7 mouse cellular contexts compared by ENCODE assay signal in genomic region chr11:62846961-62847654, GRCm38 (mm10). TPM values are rescaled to one million over a fixed set of nuclear protein-coding genes. Genes with fewer than 3 reads are reported as not detected.
A peak's percentile ranks its signal among the peaks of the same experiment; 100 is the strongest.
DNase-seq lines count a peak whose midpoint lies in the region; ATAC-seq and TF ChIP-seq lines count a peak whose summit lies in the region.

TSS of gene Fbxw10 (plus strand) at chr11:62847069.

- H3K27me3 ChIP-seq in E14TG2a.4 (ENCODE audit: insufficient read depth, low read length) = no peaks in the 10 kb centered on the region
- H3K27me3 ChIP-seq in embryonic facial prominence, embryonic 15.5 days = no peaks in the 10 kb centered on the region
- H3K27me3 ChIP-seq in hindbrain, embryonic 15.5 days = no peaks in the 10 kb centered on the region
- H3K27me3 ChIP-seq in limb, embryonic 12.5 days = no peaks in the 10 kb centered on the region

- 12% methylated on average over 12 of the region's 12 CpGs for WGBS in embryonic facial prominence, embryonic 15.5 days
- WGBS in hindbrain, embryonic 15.5 days = 35% methylated on average over 12 of the region's 12 CpGs
- 8% methylated on average over 12 of the region's 12 CpGs for WGBS in limb, embryonic 12.5 days

- H3K4me1 ChIP-seq in E14TG2a.4 (replicated peaks; ENCODE audit: low read depth, low read length) = peaks cover 49% of the 10 kb centered on the region
- peaks cover 12% of the 10 kb centered on the region for H3K4me1 ChIP-seq in embryonic facial prominence, embryonic 15.5 days
- H3K4me1 ChIP-seq in hindbrain, embryonic 15.5 days (replicated peaks) = 0 out of 2 replicates have a peak, but pooled peaks cover 4% of the 10 kb centered on the region
- H3K4me1 ChIP-seq in limb, embryonic 12.5 days (replicated peaks) = peaks cover 16% of the 10 kb centered on the region

- H3K36me3 ChIP-seq in E14TG2a.4 (ENCODE audit: insufficient read depth, low read length) = no peaks in the 10 kb centered on the region
- no peaks in the 10 kb centered on the region; the same call in 1 of the 2 replicates for H3K36me3 ChIP-seq in embryonic facial prominence, embryonic 15.5 days
- no peaks in the 10 kb centered on the region for H3K36me3 ChIP-seq in hindbrain, embryonic 15.5 days
- H3K36me3 ChIP-seq in limb, embryonic 12.5 days = no peaks in the 10 kb centered on the region

- peak within 1 kb of the TSS; percentile 73 for H3K27ac ChIP-seq in embryonic facial prominence, embryonic 15.5 days (replicated peaks)
- no peak within 1 kb of the TSS for H3K27ac ChIP-seq in hindbrain, embryonic 15.5 days (replicated peaks)
- H3K27ac ChIP-seq in limb, embryonic 12.5 days = peak within 1 kb of the TSS; percentile 91

- TF ChIP-seq CTCF in E14TG2a.4 (conservative IDR thresholded peaks at IDR 0.05; ENCODE audit: low read length) = no peak

- peak; percentile 66 for DNase-seq in 416B (ENCODE audit: low read depth)

- no peaks in the 10 kb centered on the region for H3K9me3 ChIP-seq in E14TG2a.4 (ENCODE audit: low read length)
- no peaks in the 10 kb centered on the region for H3K9me3 ChIP-seq in embryonic facial prominence, embryonic 15.5 days (replicated peaks)
- no peaks in the 10 kb centered on the region for H3K9me3 ChIP-seq in hindbrain, embryonic 15.5 days
- no peaks in the 10 kb centered on the region for H3K9me3 ChIP-seq in limb, embryonic 12.5 days

- no peak; the same call in 1 of the 2 replicates for ATAC-seq in embryonic facial prominence, embryonic 15.5 days (ENCODE audit: insufficient number of reproducible peaks, low FRiP score, low TSS enrichment, low read depth)
- no peak for ATAC-seq in hindbrain, embryonic 15.5 days (ENCODE audit: low FRiP score, low read depth)
- ATAC-seq in limb, embryonic 12.5 days (ENCODE audit: insufficient number of reproducible peaks, insufficient read depth, low FRiP score, low TSS enrichment, low read depth) = peak; percentile 42; the same call in 1 of the 2 replicates
- ATAC-seq in monocyte, adult 5-6 weeks (replicated peaks; ENCODE audit: insufficient number of reproducible peaks, low FRiP score, low TSS enrichment, poor library complexity, severe bottlenecking) = peak; percentile 84
- no peak for ATAC-seq in erythroblast, adult 5-6 weeks (replicated peaks; ENCODE audit: low FRiP score, poor library complexity, severe bottlenecking)

- H3K4me2 ChIP-seq in embryonic facial prominence, embryonic 15.5 days (replicated peaks) = peak within 1 kb of the TSS; percentile 42
- peak within 1 kb of the TSS; percentile 25 for H3K4me2 ChIP-seq in hindbrain, embryonic 15.5 days
- peak within 1 kb of the TSS; percentile 56 for H3K4me2 ChIP-seq in limb, embryonic 12.5 days

- no peak within 1 kb of the TSS; the same call in 1 of the 2 replicates for H3K9ac ChIP-seq in embryonic facial prominence, embryonic 15.5 days
- no peak within 1 kb of the TSS for H3K9ac ChIP-seq in hindbrain, embryonic 15.5 days
- 0 out of 2 replicates have a peak within 1 kb of the TSS, but pooled peaks have one; percentile 48 for H3K9ac ChIP-seq in limb, embryonic 12.5 days (replicated peaks)

- H3K4me3 ChIP-seq in E14TG2a.4 (replicated peaks; ENCODE audit: low read length) = peak within 1 kb of the TSS; percentile 66
- peak within 1 kb of the TSS; percentile 27 for H3K4me3 ChIP-seq in embryonic facial prominence, embryonic 15.5 days (replicated peaks)
- no peak within 1 kb of the TSS for H3K4me3 ChIP-seq in hindbrain, embryonic 15.5 days
- peak within 1 kb of the TSS; percentile 30 for H3K4me3 ChIP-seq in limb, embryonic 12.5 days (replicated peaks)

RNA-seq across cellular contexts. Expression of gene Fbxw10, which starts in this region (rescaled TPM):
- 0.72 and 1.1 TPM in 2 replicates for polyA plus RNA-seq in embryonic facial prominence, embryonic 15.5 days (2015; fragmentation: Nextera tagmentation; extraction: Ambion mirVana)
- 0.18 and 0.66 TPM in 2 replicates for polyA plus RNA-seq in hindbrain, embryonic 15.5 days (2015; fragmentation: Nextera tagmentation; extraction: Ambion mirVana)
- polyA plus RNA-seq in limb, embryonic 12.5 days (2016; fragmentation: Nextera tagmentation; extraction: Ambion mirVana) = 0.59 and 0.73 TPM in 2 replicates
- 0.75 to 2.6 TPM (median 2.5 TPM) in 3 replicates for total RNA-seq in monocyte, adult 5-6 weeks (2017)
- not detected in 2 replicates for total RNA-seq in erythroblast, adult 5-6 weeks (2015; ENCODE audit: low replicate concordance)
- 0.42 TPM in 1 of 2 replicates, not detected in the other for total RNA-seq in erythroblast, adult 5-6 weeks (2017; ENCODE audit: low replicate concordance)

Comparison
In these comparisons a context has a peak if more than half of its experiments do, and no peak if none do; other contexts are left out.
1. Peak in ATAC-seq, H3K4me3 ChIP-seq, H3K27ac ChIP-seq, H3K9ac ChIP-seq and H3K4me2 ChIP-seq in limb, embryonic 12.5 days; RNA of the gene not detected or under 1 TPM.